15 mouse cellular contexts compared by ENCODE assay signal in the genomic region with DNA sequence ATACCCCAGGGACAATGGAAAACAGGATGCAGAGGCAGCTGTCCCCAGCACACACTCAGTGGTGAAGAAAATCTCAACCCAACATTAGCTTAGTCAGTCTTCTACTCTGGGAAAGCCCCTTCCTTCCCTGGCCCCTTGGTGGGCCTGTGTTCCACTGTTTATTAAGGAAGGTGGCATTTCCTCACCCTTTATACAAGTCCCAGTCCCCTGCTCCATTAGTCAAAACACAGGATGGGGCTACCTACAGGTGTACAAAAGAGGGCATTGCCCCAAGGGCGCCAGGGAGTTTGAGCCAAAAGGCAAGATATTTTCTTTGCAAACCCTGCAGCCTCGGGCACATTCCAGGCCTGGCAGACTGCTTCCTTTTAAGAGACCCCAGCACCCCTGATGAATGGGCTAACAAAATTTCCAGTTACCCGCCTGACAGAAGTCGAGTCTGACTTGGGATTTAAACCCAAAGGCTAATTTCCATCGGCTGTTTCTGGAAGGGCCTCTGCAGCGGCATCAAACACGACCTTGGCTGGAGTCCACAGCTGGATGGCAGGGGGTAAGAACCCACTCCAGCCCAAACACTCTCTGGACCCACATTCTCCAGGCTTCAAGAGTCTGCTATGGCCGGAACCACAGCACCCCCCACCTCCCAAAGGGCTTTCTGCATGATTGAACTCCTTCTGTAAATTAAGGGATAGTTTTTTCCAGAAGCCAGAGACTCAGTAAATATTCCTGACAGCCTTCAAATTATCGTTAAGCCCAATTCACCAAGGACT. TPM values are rescaled to one million over a fixed set of nuclear protein-coding genes. Genes with fewer than 3 reads are reported as not detected.
DNase-seq lines count a peak whose midpoint lies in the region; ATAC-seq and TF ChIP-seq lines count a peak whose summit lies in the region.
"Had no signal": no experiment of that assay in that cellular context is flagged by ENCODE, and none has a peak within 500 bp of the region (broad histone marks: within the 10 kb centered on the region; RNA-seq: fewer than 3 reads in every experiment).

No protein-coding gene starts in this region.

- no peak overlapping the region for H3K9ac ChIP-seq in kidney, embryonic 15.5 days
- no peak overlapping the region for H3K9ac ChIP-seq in limb, embryonic 12.5 days (replicated peaks)
- H3K9ac ChIP-seq in heart, adult 2 months (ENCODE audit: low read depth, low read length): no peak overlapping the region
- H3K9ac ChIP-seq: limb, embryonic 15.5 days; liver, postnatal 0 days had no signal

- peaks cover 24% of the 10 kb centered on the region for H3K36me3 ChIP-seq in kidney, embryonic 15.5 days
- peaks cover 39% of the 10 kb centered on the region for H3K36me3 ChIP-seq in embryonic facial prominence, embryonic 10.5 days (replicated peaks)
- peaks cover 28% of the 10 kb centered on the region for H3K36me3 ChIP-seq in limb, embryonic 12.5 days
- H3K36me3 ChIP-seq in heart, adult 2 months (ENCODE audit: control insufficient read depth, insufficient read depth, low read length): no peaks in the 10 kb centered on the region

- 0 out of 2 replicates have a peak overlapping the region, but pooled peaks have one; percentile 4 for H3K27ac ChIP-seq in kidney, embryonic 15.5 days
- 0 out of 2 replicates have a peak overlapping the region, but pooled peaks have one; percentile 5 for H3K27ac ChIP-seq in embryonic facial prominence, embryonic 10.5 days (replicated peaks)
- H3K27ac ChIP-seq in limb, embryonic 12.5 days: peak overlapping the region; percentile 72
- no peak overlapping the region for H3K27ac ChIP-seq in heart, adult 2 months
- H3K27ac ChIP-seq: heart, embryonic 10.5 days; limb, embryonic 15.5 days had no signal

- no peaks in the 10 kb centered on the region for H3K27me3 ChIP-seq in kidney, embryonic 15.5 days
- H3K27me3 ChIP-seq in embryonic facial prominence, embryonic 10.5 days (replicated peaks; ENCODE audit: low read depth, poor library complexity, severe bottlenecking): no peaks in the 10 kb centered on the region
- H3K27me3 ChIP-seq in limb, embryonic 12.5 days: peaks cover 64% of the 10 kb centered on the region
- H3K27me3 ChIP-seq in heart, adult 2 months (ENCODE audit: control insufficient read depth, insufficient read depth, low read length): no peaks in the 10 kb centered on the region

- peaks cover 20% of the 10 kb centered on the region for H3K4me1 ChIP-seq in kidney, embryonic 15.5 days
- peaks cover 25% of the 10 kb centered on the region for H3K4me1 ChIP-seq in embryonic facial prominence, embryonic 10.5 days
- peaks cover 42% of the 10 kb centered on the region for H3K4me1 ChIP-seq in limb, embryonic 12.5 days (replicated peaks)
- no peaks in the 10 kb centered on the region for H3K4me1 ChIP-seq in heart, adult 2 months (ENCODE audit: control insufficient read depth, insufficient read depth, low read length)
- H3K4me1 ChIP-seq: heart, embryonic 10.5 days had no signal

- peak; percentile 40 for DNase-seq in adrenal gland, postnatal 14 days
- no peak for DNase-seq in adrenal gland, adult 8-10 months
- no peak for DNase-seq in kidney, postnatal 10 days
- DNase-seq in embryonic facial prominence, embryonic 10.5 days (ENCODE audit: low spot score): peak; percentile 42
- DNase-seq in heart, adult 2 months: no peak
- DNase-seq in right cerebral cortex, postnatal 25 days: no peak
- DNase-seq: cerebellum, postnatal 14 days; gastrocnemius, postnatal 10 days; heart, postnatal 14 days; liver, postnatal 0 days had no signal

- no peak overlapping the region for H3K4me3 ChIP-seq in kidney, embryonic 15.5 days (replicated peaks)
- H3K4me3 ChIP-seq in embryonic facial prominence, embryonic 10.5 days: no peak overlapping the region
- no peak overlapping the region for H3K4me3 ChIP-seq in limb, embryonic 12.5 days (replicated peaks)
- H3K4me3 ChIP-seq in heart, adult 2 months: no peak overlapping the region
- H3K4me3 ChIP-seq: heart, embryonic 10.5 days; limb, embryonic 15.5 days had no signal

- no peak overlapping the region for H3K4me2 ChIP-seq in kidney, embryonic 15.5 days
- H3K4me2 ChIP-seq in limb, embryonic 12.5 days: 0 out of 2 replicates have a peak overlapping the region, but pooled peaks have one; percentile 19
- H3K4me2 ChIP-seq: limb, embryonic 15.5 days had no signal

- no peak for TF ChIP-seq POLR2A in heart, adult 2 months (IDR thresholded peaks at IDR 0.05; ENCODE audit: insufficient read depth, low read depth, low read length)

- 0 out of 2 replicates have a peak, but pooled peaks have one; percentile 26 for ATAC-seq in kidney, embryonic 15.5 days (replicated peaks; ENCODE audit: low FRiP score)
- peak; percentile 28; the same call in 1 of the 2 replicates for ATAC-seq in limb, embryonic 12.5 days (ENCODE audit: insufficient number of reproducible peaks, insufficient read depth, low FRiP score, low TSS enrichment, low read depth)
- ATAC-seq: forebrain, embryonic 16.5 days; liver, postnatal 0 days had no signal

- no peaks in the 10 kb centered on the region for H3K79me2 ChIP-seq in heart, adult 2 months (replicated peaks; ENCODE audit: control insufficient read depth, insufficient read depth, low read length)

- TF ChIP-seq CTCF in heart, adult 2 months (IDR thresholded peaks at IDR 0.05): no peak

- intact Hi-C loops in heart, adult 2 months (cut with DNase I): no loop called here

- peaks cover 7% of the 10 kb centered on the region; the same call in 1 of the 2 replicates for H3K9me3 ChIP-seq in kidney, embryonic 15.5 days (replicated peaks)
- H3K9me3 ChIP-seq in embryonic facial prominence, embryonic 10.5 days: peaks cover 19% of the 10 kb centered on the region
- H3K9me3 ChIP-seq in limb, embryonic 12.5 days: peaks cover 20% of the 10 kb centered on the region

- TF ChIP-seq EP300 in heart, adult 2 months (IDR thresholded peaks at IDR 0.05; ENCODE audit: insufficient read depth, low read depth, low read length): no peak

- WGBS in kidney, embryonic 15.5 days: 27% methylated on average over 9 of the region's 9 CpGs
- 40% methylated on average over 9 of the region's 9 CpGs for WGBS in embryonic facial prominence, embryonic 10.5 days
- 24% methylated on average over 9 of the region's 9 CpGs for WGBS in limb, embryonic 12.5 days
- WGBS in heart, adult 2 months: 67% methylated on average over 9 of the region's 9 CpGs

RNA-seq across cellular contexts. Expression of gene Dicer1, which starts 49.9 kb away (rescaled TPM):
- total RNA-seq in adrenal gland, postnatal 14 days (2021): 53.3 and 58.6 TPM in 2 replicates
- 10 to 100 TPM; 46.3 to 58.1 (median 48.4) TPM for total RNA-seq in adrenal gland, adult 8-10 months (2022)
- polyA plus RNA-seq in kidney, embryonic 15.5 days (2015; fragmentation: Nextera tagmentation; extraction: Ambion mirVana): 28.9 and 29.8 TPM in 2 replicates
- 52.6 and 54.6 TPM in 2 replicates for polyA plus RNA-seq in embryonic facial prominence, embryonic 10.5 days (2016; fragmentation: Nextera tagmentation; extraction: Ambion mirVana)
- polyA plus RNA-seq in limb, embryonic 12.5 days (2016; fragmentation: Nextera tagmentation; extraction: Ambion mirVana): 56.2 and 57.6 TPM in 2 replicates
- total RNA-seq in heart, adult 2 months (2021): 10 to 100 TPM; 19.6 to 24.3 TPM
- polyA plus RNA-seq in heart, adult 2 months (2012; rRNA removed): 6.9 and 11.2 TPM in 2 replicates

Comparison
In these comparisons a context has a peak if more than half of its experiments do, and no peak if none do; other contexts are left out.
1. DNase-seq: peak in adrenal gland, postnatal 14 days (single experiment) and embryonic facial prominence, embryonic 10.5 days (single experiment); none in adrenal gland, adult 8-10 months (single experiment), kidney, postnatal 10 days (single experiment), heart, adult 2 months (0 of 2) and right cerebral cortex, postnatal 25 days (single experiment).